Mouse (Mus musculus) kidney, embryonic 15.5 days (tissue): Measurements from ENCODE around the gene Morn3. TPM values are rescaled to one million over a fixed set of nuclear protein-coding genes. Genes with fewer than 3 reads are reported as not detected.

Experiments used
- ATAC-seq: fragments of 200-750 bp; cut with Nextera tagmentation; replicated peaks from 2 replicates; pipeline ENCODE4 v1.8.0; 2017; ENCODE audit warnings: moderate TSS enrichment; ENCODE audit not compliant: low FRiP score
- H3K27ac ChIP-seq: fragments of 300-500 bp; sonication (generic); 2 replicates; pipeline ENCODE4 v1.5.1; 2015; ENCODE audit warnings: mild to moderate bottlenecking, inconsistent platforms
- H3K27me3 ChIP-seq: fragments of 300-500 bp; sonication (generic); 2 replicates; pipeline ENCODE4 v1.6.1; 2015; ENCODE audit warnings: inconsistent platforms
- H3K36me3 ChIP-seq: fragments of 300-500 bp; sonication (generic); 2 replicates; pipeline ENCODE4 v1.6.1; 2015; ENCODE audit warnings: inconsistent platforms
- H3K4me1 ChIP-seq: fragments of 300-500 bp; sonication (generic); 2 replicates; pipeline ENCODE4 v1.6.1; 2015; ENCODE audit warnings: inconsistent platforms
- H3K4me2 ChIP-seq: fragments of 300-500 bp; sonication (generic); 2 replicates; pipeline ENCODE4 v1.6.1; 2015; ENCODE audit warnings: moderate library complexity, mild to moderate bottlenecking, inconsistent platforms
- H3K4me3 ChIP-seq: fragments of 300-500 bp; sonication (generic); replicated peaks from 2 replicates; pipeline ENCODE4 v1.5.1; 2015; ENCODE audit warnings: mild to moderate bottlenecking, inconsistent platforms
- H3K9ac ChIP-seq: fragments of 300-500 bp; sonication (generic); 2 replicates; pipeline ENCODE4 v1.6.1; 2015; ENCODE audit warnings: mild to moderate bottlenecking, inconsistent platforms
- H3K9me3 ChIP-seq: fragments of 300-500 bp; sonication (generic); replicated peaks from 2 replicates; pipeline ENCODE4 v1.6.1; 2016; ENCODE audit warnings: inconsistent platforms
- WGBS: fragments of 180-500 bp; shearing (Covaris S2); methylation state at CpG from one replicate; pipeline ENCODE4 v1.1.7; 2015; ENCODE audit warnings: mixed read lengths; 5-methylcytosine and 5-hydroxymethylcytosine counted together
- polyA plus RNA-seq: library from polyadenylated mRNA; unstranded; fragments of >200 nt; fragmentation: Nextera tagmentation; extraction: Ambion mirVana; gene quantifications from 2 replicates; pipeline ENCODE4 v1.2.1, GENCODE M21; 2015

Morn3 gene
- polyA plus RNA-seq, 1 experiment from 2014 or later: 0.26 TPM

- Histone ChIP-seq H3K27ac (no peak overlapping the region), H3K4me2 (no peak overlapping the region), H3K9me3 (no peaks in the 10 kb centered on the region), H3K9ac (no peak overlapping the region), H3K4me1 (peaks cover 15% of the 10 kb centered on the region), H3K27me3 (no peaks in the 10 kb centered on the region), H3K36me3 (peaks cover 11% of the 10 kb centered on the region; the same call in 1 of the 2 replicates), H3K4me3 (no peak overlapping the region)
- 85% methylated on average over 18 of the region's 18 CpGs for WGBS
- ATAC-seq: no peak
Measured at GRCm38 (mm10) chr5:122997205-122998204, 49.3 kb downstream of the Morn3 start.

DNA sequence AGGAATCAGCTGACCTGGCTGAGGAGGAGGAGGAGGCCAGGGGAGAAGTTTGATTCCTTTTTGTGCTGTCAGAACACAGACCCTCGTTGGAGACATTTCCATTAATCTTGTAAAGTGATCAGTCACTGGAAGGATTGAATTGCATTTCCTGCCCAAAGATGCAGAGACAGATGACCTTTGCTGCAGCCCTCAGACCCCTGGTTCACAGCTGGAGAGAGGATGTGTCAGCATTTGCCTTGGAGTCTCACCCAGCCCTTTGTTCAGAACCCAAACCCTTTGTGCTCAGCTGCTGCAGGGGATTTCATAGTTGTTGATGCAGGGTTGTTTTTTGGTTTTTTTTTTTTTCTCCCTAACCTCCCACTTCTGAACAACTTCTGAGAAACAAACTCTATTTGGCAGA is 51.9 kb downstream of the Morn3 start:
- ATAC-seq: peak; percentile 31; the same call in 1 of the 2 replicates
- Histone ChIP-seq H3K9me3 (no peaks in the 10 kb centered on the region), H3K27ac (peak overlapping the region; percentile 78), H3K4me1 (peaks cover 37% of the 10 kb centered on the region), H3K4me2 (peak overlapping the region; percentile 53), H3K9ac (peak overlapping the region; percentile 22; the same call in 1 of the 2 replicates), H3K36me3 (peaks cover 11% of the 10 kb centered on the region; the same call in 1 of the 2 replicates), H3K4me3 (no peak overlapping the region), H3K27me3 (no peaks in the 10 kb centered on the region)
- 0% methylated on average over 1 of the region's 1 CpGs for WGBS

DNA sequence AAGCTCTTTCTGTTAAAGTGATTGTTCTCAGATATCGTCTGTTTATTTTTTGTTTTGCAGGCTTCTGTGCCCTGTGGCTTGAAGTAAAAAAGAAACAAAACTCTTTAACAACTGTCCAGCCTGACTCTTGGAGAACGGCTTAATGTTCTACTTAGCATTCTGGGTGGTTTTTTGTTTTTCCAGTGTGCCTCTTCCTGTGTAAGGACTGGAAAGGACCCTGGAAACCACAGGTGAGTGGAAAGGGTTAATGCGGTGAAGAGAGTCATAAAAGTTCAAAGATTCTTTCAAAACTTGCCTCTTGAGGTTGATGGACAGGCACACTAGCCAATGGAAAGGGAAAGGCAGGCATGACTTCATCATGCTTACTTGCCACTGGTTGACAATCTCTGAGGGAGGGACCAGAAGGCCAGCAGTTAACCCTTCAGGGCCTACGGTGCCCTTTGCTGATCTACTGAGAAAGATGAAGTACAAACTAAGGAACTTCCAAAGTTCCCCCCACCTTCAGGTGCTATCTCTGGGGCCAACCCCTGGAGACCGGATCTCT is 52.4 kb downstream of the Morn3 start:
- Histone ChIP-seq H3K9ac (peak overlapping the region; percentile 26), H3K4me1 (peaks cover 43% of the 10 kb centered on the region), H3K27me3 (no peaks in the 10 kb centered on the region), H3K27ac (peak overlapping the region; percentile 78), H3K4me3 (peak overlapping the region; percentile 30; the same call in 1 of the 2 replicates), H3K9me3 (no peaks in the 10 kb centered on the region), H3K36me3 (peaks cover 11% of the 10 kb centered on the region; the same call in 1 of the 2 replicates), H3K4me2 (peak overlapping the region; percentile 53)
- WGBS: 5% methylated on average over 5 of the region's 5 CpGs
- peak; percentile 94 for ATAC-seq

GRCm38 (mm10) chr5:122993811-122994210 is 53.0 kb downstream of the Morn3 start:
- Histone ChIP-seq H3K4me1 (peaks cover 44% of the 10 kb centered on the region), H3K27me3 (no peaks in the 10 kb centered on the region), H3K4me2 (peak overlapping the region; percentile 53), H3K9me3 (no peaks in the 10 kb centered on the region), H3K36me3 (peaks cover 11% of the 10 kb centered on the region; the same call in 1 of the 2 replicates), H3K4me3 (peak overlapping the region; percentile 30; the same call in 1 of the 2 replicates), H3K9ac (0 out of 2 replicates have a peak overlapping the region, but pooled peaks have one; percentile 26), H3K27ac (peak overlapping the region; percentile 78)
- ATAC-seq: no peak
- 39% methylated on average over 2 of the region's 2 CpGs for WGBS

GRCm38 (mm10) chr5:122991350-122992004 is 55.3 kb downstream of the Morn3 start:
- Histone ChIP-seq H3K27ac (peak overlapping the region; percentile 59; the same call in 1 of the 2 replicates), H3K27me3 (no peaks in the 10 kb centered on the region), H3K4me3 (peak overlapping the region; percentile 75), H3K9me3 (no peaks in the 10 kb centered on the region), H3K9ac (peak overlapping the region; percentile 66), H3K36me3 (no peaks in the 10 kb centered on the region), H3K4me1 (peaks cover 60% of the 10 kb centered on the region), H3K4me2 (peak overlapping the region; percentile 97)
- 42% methylated on average over 5 of the region's 5 CpGs for WGBS
- ATAC-seq: no peak

DNA sequence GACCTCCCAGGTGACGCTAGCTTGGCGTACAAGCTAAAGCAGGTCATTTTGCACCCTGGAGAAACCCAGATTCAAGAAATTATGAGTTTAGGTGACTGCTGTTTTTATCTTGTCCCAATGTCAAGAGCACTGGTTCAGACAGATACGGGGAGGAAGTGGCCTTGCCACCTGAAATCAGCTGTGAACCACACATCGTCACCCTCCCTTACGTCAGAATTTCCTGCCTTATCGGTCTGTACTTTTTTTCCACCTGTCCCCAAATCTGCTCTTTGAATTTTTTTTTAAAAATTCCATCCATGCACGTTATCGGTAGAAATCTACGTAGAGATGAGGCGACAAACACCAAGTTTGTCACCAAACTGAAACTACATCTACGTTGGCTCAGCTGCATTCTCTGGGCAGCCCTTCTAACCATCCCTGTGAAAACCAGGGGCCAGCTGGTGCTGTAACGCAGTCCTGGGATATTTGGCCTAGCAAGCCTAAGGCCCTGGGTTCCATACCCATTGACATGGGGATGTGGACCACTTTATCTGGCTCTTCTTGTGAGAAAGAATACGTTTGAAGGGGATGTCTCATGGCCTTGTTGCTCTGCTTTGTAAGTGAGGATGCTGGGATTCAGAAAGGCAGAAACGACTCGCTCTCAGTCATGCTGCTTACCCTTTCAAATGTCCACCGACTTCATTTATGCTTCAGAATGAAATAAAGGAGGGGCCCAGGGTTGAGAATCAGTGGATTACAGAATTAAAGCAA is 56.2 kb downstream of the Morn3 start:
- no peaks in the 10 kb centered on the region for H3K9me3 ChIP-seq
- H3K36me3 ChIP-seq: no peaks in the 10 kb centered on the region
- H3K27ac ChIP-seq: peak overlapping the region; percentile 95
- H3K4me1 ChIP-seq: peaks cover 67% of the 10 kb centered on the region
- WGBS: 27% methylated on average over 16 of the region's 16 CpGs
- ATAC-seq: no peak
- no peaks in the 10 kb centered on the region for H3K27me3 ChIP-seq
- peak overlapping the region; percentile 75 for H3K4me3 ChIP-seq
- peak overlapping the region; percentile 66 for H3K9ac ChIP-seq
- peak overlapping the region; percentile 97 for H3K4me2 ChIP-seq

GRCm38 (mm10) chr5:122989551-122990330 is 57.1 kb downstream of the Morn3 start, which contains the start of gene Kdm2b:
Gene Kdm2b (minus strand): TSS chr5:122989823.
- Histone ChIP-seq H3K27me3 (no peaks in the 10 kb centered on the region), H3K4me2 (peak within 1 kb of the TSS; percentile 97), H3K4me1 (peaks cover 67% of the 10 kb centered on the region), H3K27ac (peak within 1 kb of the TSS; percentile 95), H3K36me3 (no peaks in the 10 kb centered on the region), H3K9ac (peak within 1 kb of the TSS; percentile 66), H3K9me3 (no peaks in the 10 kb centered on the region), H3K4me3 (peak within 1 kb of the TSS; percentile 75)
- peak; percentile 12; the same call in 1 of the 2 replicates for ATAC-seq
- WGBS: 2% methylated on average over 15 of the region's 15 CpGs

DNA sequence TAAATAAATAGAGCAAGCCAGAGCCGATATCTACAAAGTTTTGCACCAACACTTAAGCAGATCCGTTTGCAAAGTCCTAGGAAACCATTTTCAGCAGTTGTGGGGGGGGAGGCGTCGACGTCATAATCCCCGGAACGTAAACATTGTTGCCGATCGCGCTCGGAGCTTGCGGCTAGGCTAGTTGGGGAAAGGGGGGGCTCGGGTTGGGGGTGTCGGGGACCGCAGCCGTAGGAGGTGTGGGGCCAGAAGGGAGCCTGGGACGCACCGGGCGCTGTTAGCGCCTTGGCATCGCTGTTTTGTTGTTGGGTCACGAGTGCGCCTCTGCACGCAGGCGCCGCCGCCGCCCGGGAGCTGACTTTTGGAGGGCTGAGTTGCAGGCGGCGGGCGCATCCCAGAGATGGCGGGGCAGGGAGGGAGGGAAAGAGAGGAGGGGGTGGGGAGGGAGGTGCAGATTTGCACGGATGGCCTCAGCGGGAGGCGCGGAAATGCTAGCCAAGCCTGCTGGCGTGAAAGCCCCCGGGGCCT is 57.8 kb downstream of the Morn3 start:
- H3K4me1 ChIP-seq: peaks cover 69% of the 10 kb centered on the region
- H3K9ac ChIP-seq: peak overlapping the region; percentile 66
- under 1% methylated on average over 34 of the region's 39 CpGs for WGBS
- peak overlapping the region; percentile 97 for H3K4me2 ChIP-seq
- peak overlapping the region; percentile 75 for H3K4me3 ChIP-seq
- H3K27me3 ChIP-seq: no peaks in the 10 kb centered on the region
- H3K36me3 ChIP-seq: peaks cover 6% of the 10 kb centered on the region; the same call in 1 of the 2 replicates
- no peaks in the 10 kb centered on the region for H3K9me3 ChIP-seq
- peak; percentile 19; the same call in 1 of the 2 replicates for ATAC-seq
- peak overlapping the region; percentile 95 for H3K27ac ChIP-seq

DNA sequence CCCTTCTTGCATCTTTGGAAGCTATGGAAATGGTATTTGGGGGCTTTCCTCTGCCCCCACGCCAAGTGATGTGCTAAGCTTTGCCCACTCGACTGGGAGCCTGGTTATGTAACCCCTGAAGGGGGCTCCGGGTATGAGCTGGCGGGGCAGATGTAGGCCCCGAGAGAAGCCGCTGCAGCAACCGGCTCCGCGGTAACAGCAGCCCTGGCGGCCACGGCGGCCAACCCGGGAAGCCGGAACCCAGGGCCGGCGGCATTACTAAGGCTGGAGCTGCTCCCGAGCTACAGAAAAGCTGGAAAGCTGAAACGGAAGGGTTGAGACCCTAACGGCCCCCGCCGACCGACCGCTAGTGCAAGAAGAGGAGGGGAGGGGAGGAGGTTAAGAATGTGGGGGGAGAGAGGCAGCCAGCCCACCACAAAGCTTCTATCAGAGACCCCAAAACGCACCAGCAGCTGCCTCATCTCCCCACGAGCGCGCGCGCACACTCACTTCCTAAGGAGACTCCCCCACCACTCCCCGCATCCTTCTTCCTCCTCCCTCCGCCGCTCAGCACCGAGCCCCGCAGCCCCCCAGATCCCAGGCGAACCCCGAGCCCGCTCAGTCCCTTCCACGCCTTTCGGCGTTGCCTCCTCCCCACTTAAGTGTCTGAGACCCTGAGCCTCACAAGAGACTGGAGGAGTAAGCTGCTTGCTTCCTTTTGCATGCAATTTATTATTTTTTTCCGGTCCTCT is 58.6 kb downstream of the Morn3 start:
- WGBS: under 1% methylated on average over 41 of the region's 41 CpGs
- ATAC-seq: no peak

More for the DNA sequence above, 58.6 kb downstream of the Morn3 start:
- Histone ChIP-seq H3K4me2 (peak overlapping the region; percentile 97), H3K4me3 (peak overlapping the region; percentile 75), H3K36me3 (peaks cover 9% of the 10 kb centered on the region; the same call in 1 of the 2 replicates), H3K27me3 (no peaks in the 10 kb centered on the region), H3K4me1 (peaks cover 67% of the 10 kb centered on the region), H3K9ac (peak overlapping the region; percentile 66), H3K9me3 (no peaks in the 10 kb centered on the region), H3K27ac (peak overlapping the region; percentile 95)
